Mouse (Mus musculus): ENCODE results near the gene Oscp1. TPM values are rescaled to one million over a fixed set of nuclear protein-coding genes. Genes with fewer than 3 reads are reported as not detected.

The Oscp1 gene
- 1.6 and 1.9 TPM in 2 replicates for polyA plus RNA-seq (2015; fragmentation: Nextera tagmentation; extraction: Ambion mirVana)

DNA sequence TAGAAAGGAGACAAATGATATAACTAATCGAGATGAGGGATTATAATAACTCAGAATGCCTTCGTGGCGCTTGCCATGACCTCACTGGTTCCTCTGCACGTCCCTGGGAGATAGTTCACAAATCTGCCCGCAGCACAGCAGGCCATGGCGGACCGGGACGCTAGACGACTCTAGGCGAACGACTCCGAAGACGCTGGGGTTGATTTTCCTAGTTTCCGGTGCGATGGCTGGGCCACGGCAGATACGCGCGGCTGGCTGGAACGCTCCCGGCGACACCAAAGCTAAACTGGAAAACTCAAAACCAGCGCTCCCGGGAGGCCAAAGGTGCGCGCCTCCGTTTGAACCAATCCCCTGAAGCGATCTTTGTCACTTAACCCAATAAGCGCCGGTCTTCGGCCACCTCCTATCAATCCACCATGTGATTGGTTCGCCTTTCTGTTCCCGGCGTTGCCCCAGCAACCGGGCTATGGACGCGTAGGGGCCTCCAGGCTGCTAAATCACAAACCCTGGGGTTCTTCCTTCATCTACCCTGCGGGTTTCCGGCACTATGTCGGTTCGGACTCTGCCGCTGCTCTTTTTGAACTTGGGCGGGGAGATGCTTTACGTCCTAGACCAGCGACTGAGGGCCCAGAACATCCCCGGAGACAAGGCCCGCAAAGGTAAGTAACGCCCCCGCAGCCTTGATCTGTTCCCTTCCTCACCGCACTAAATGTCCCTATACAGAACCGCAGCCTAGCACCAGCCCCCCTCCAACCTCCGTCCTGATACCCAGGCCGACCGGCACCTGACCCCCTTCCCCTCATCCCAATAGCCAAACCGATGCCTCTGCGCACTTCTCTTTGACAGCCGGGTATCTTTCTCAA, at the start of gene Oscp1:
Gene Oscp1 (plus strand): TSS at position 432 of the 863 bp plus-strand sequence.
- H3K4me3 ChIP-seq (replicated peaks), result peak within 1 kb of the TSS; percentile 81
- peak within 1 kb of the TSS; percentile 68 for H3K9ac ChIP-seq
- H3K36me3 ChIP-seq (replicated peaks), result peaks cover 33% of the 10 kb centered on the region
- peak; percentile 95 for ATAC-seq (ENCODE audit: insufficient read depth)
- peaks cover 34% of the 10 kb centered on the region for H3K4me1 ChIP-seq (replicated peaks)
- peak within 1 kb of the TSS; percentile 94 for H3K4me2 ChIP-seq
- no peaks in the 10 kb centered on the region for H3K9me3 ChIP-seq (replicated peaks)
- WGBS (ENCODE audit: insufficient replicate concordance), result under 1% methylated on average over 57 of the region's 57 CpGs
- H3K27ac ChIP-seq (replicated peaks), result peak within 1 kb of the TSS; percentile 86
- H3K27me3 ChIP-seq, result no peaks in the 10 kb centered on the region

DNA sequence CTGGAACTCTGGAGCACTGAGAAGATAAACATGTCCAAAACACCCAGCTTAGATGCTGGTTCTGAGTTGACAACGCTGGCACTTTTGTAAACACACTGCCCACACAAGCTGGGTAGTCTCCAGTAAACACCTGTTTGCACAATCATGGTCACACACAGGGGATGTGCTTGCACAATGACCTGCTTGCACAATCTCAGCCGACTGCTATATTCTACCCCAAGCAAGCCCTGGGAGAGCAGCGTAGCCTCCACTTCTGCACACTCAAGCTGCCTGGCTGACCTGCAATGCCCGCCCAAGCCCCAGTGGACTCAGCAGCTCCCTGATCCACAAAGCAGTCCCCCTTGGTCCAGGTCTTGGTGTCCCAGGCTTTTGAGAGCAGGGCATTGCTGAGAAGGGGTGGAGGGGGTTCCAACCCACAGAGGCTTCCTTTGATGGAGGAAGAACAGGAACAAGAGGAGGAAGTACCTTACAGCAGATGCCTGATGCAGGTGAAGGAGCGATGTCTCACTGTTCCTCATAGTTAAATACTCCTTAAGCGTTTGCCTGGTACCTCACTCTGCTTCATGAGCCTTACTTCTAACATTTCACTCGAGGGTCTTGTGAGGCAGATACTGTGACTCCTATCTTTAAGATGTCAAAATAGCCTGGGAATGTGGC, 40.6 kb upstream of the Oscp1 start:
- Histone ChIP-seq H3K36me3 (replicated peaks) (no peaks in the 10 kb centered on the region), H3K9me3 (replicated peaks) (no peaks in the 10 kb centered on the region), H3K9ac (no peak overlapping the region), H3K27me3 (no peaks in the 10 kb centered on the region), H3K4me1 (replicated peaks) (no peaks in the 10 kb centered on the region; the same call in 1 of the 2 replicates), H3K4me3 (replicated peaks) (no peak overlapping the region), H3K27ac (replicated peaks) (peak overlapping the region; percentile 55; the same call in 1 of the 2 replicates), H3K4me2 (no peak overlapping the region)
- WGBS (ENCODE audit: insufficient replicate concordance), result 54% methylated on average over 7 of the region's 7 CpGs
- ATAC-seq (ENCODE audit: insufficient read depth), result peak; percentile 43

DNA sequence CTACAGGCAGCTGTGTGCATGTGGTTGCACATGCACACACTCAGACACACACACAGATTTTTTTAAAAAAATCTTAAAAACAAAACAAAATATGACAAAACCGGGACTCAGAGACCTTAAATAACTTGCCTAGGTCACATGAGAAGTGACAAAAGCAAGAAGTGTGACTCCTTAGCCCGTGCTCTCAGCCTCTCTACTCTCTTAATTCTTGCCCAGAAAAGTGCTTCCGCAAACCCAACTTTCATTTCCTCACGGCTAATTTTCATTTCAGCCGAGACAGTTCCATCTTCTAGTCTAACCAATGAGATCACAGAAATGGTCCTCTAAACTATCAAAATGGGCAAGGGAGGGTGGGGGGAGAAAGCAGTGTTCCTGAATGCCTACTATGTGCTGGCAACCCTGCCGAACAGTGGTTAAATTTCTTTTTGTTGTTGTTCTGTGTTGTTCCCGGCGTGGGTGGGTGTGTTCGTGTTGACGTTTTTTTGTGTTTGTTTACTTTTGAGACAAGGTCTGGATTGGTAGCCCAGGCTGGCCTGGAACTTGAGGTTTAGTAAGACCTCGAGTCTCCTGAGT, 39.3 kb upstream of the Oscp1 start:
- H3K36me3 ChIP-seq (replicated peaks), result no peaks in the 10 kb centered on the region
- H3K4me1 ChIP-seq (replicated peaks), result no peaks in the 10 kb centered on the region; the same call in 1 of the 2 replicates
- no peak overlapping the region for H3K4me2 ChIP-seq
- H3K9ac ChIP-seq, result no peak overlapping the region
- no peak overlapping the region for H3K4me3 ChIP-seq (replicated peaks)
- 55% methylated on average over 11 of the region's 11 CpGs for WGBS (ENCODE audit: insufficient replicate concordance)
- no peak for ATAC-seq (ENCODE audit: insufficient read depth)
- H3K27ac ChIP-seq (replicated peaks), result peak overlapping the region; percentile 20; the same call in 1 of the 2 replicates
- no peaks in the 10 kb centered on the region for H3K9me3 ChIP-seq (replicated peaks)
- H3K27me3 ChIP-seq, result no peaks in the 10 kb centered on the region

DNA sequence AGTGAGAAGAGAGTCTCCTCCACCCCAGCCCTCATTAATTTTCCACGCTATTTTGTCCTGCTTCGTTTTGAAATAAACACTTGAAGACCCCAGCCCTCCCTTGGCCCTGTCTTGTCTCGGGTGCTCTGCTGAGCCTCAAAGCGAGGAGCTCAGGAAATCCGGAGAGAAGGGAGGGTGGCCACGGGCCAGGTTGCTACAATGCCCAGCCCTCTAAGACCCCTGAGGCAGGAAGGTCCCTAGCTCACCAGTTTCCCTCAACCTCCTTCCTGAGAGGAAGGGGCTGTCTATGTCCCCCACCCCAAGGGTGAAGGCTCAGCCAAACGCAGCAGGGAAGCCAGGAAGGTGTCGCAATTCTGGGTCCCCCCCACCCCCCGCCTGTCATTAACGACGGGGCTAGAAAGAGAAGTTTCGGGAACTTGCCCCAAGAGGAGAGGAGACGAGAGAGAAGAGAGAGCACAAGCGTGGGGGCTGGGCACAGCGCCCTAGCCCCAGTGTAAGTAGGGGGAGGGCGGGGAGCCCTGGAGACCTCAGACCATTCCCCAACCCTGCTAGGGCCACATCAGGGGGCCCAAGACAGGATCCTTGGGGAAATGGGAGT, 34.0 kb upstream of the Oscp1 start, which contains the start of gene Csf3r:
Gene Csf3r (plus strand): TSS at position 248 of the 598 bp plus-strand sequence.
- peak within 1 kb of the TSS; percentile 37 for H3K4me3 ChIP-seq (replicated peaks)
- H3K27ac ChIP-seq (replicated peaks), result peak within 1 kb of the TSS; percentile 51; the same call in 1 of the 2 replicates
- H3K36me3 ChIP-seq (replicated peaks), result no peaks in the 10 kb centered on the region
- no peaks in the 10 kb centered on the region for H3K9me3 ChIP-seq (replicated peaks)
- peak within 1 kb of the TSS; percentile 23 for H3K4me2 ChIP-seq
- H3K27me3 ChIP-seq, result peaks cover 6% of the 10 kb centered on the region; the same call in 1 of the 2 replicates
- H3K4me1 ChIP-seq (replicated peaks), result 0 out of 2 replicates have a peak, but pooled peaks cover 12% of the 10 kb centered on the region
- WGBS (ENCODE audit: insufficient replicate concordance), result 14% methylated on average over 15 of the region's 16 CpGs
- no peak within 1 kb of the TSS for H3K9ac ChIP-seq
- peak; percentile 28; the same call in 1 of the 2 replicates for ATAC-seq (ENCODE audit: insufficient read depth)

DNA sequence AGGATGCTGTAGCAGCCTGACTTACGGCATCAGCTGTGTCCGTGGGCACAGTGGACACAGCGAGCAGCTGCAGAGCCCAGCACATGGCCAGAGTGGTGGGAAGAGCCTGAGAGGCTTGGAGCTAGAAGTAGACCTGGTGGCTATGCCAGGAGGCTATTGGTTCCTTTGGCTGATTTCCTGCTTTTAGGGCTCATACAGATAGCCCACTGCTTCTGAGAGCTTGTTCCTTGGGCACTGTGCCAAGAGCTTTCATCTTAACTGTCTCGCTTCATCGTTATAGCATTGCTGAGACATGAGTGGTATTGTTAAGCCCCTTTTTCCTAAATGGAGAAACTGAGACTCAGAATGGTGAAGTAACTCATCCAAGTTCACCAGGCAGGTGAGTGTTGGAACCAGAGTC, 32.6 kb upstream of the Oscp1 start:
- Histone ChIP-seq H3K27ac (replicated peaks) (no peak overlapping the region), H3K4me1 (replicated peaks) (peaks cover 20% of the 10 kb centered on the region; the same call in 1 of the 2 replicates), H3K9me3 (replicated peaks) (no peaks in the 10 kb centered on the region), H3K36me3 (replicated peaks) (no peaks in the 10 kb centered on the region), H3K4me3 (replicated peaks) (peak overlapping the region; percentile 37), H3K9ac (no peak overlapping the region), H3K4me2 (peak overlapping the region; percentile 23), H3K27me3 (peaks cover 6% of the 10 kb centered on the region; the same call in 1 of the 2 replicates)
- no peak for ATAC-seq (ENCODE audit: insufficient read depth)
- WGBS (ENCODE audit: insufficient replicate concordance), result 55% methylated on average over 5 of the region's 5 CpGs

DNA sequence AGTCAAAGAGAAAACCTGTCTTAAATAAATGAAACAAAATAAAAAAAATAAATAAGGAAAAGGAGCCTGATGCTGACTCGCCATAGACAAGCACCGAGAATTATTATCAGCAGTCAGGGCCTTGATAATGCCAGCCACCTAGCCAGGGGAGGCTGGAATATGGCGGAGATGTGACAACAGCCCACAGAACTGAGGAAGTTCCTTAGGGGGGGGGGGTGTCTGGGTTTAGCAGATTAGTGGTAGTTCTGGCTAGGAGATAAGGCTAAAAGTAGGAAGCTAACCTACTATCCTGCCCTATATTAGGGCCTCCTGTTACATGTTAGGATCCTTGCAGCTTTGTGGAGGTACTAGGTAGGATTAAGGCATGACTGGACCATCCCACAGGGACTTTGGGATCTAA, 30.4 kb upstream of the Oscp1 start:
- Histone ChIP-seq H3K36me3 (replicated peaks) (no peaks in the 10 kb centered on the region), H3K4me1 (replicated peaks) (peaks cover 20% of the 10 kb centered on the region; the same call in 1 of the 2 replicates), H3K27ac (replicated peaks) (no peak overlapping the region), H3K9ac (no peak overlapping the region), H3K27me3 (peaks cover 6% of the 10 kb centered on the region; the same call in 1 of the 2 replicates), H3K9me3 (replicated peaks) (no peaks in the 10 kb centered on the region), H3K4me3 (replicated peaks) (no peak overlapping the region), H3K4me2 (no peak overlapping the region)
- WGBS (ENCODE audit: insufficient replicate concordance), result 23% methylated on average over 3 of the region's 3 CpGs
- ATAC-seq (ENCODE audit: insufficient read depth), result no peak

DNA sequence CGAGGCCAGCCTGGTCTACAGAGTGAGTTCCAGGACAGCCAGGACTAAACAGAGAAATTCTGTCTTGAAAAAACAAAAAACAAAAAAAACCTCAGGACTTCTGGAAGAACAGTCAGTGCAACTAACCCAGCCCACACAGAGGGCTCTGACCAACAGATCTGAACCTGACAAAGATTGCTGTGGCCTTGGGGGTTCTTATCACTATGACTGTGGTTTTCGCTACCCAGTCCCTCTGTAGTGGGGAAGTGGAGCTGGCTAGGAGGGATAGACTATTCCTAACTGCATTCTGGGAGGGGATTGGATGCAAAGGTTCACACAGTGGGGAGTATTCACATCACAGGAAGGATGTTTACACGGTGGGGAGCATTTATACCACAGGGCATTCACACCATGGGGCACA, 29.3 kb upstream of the Oscp1 start:
- ATAC-seq (ENCODE audit: insufficient read depth), result no peak
- Histone ChIP-seq H3K9ac (no peak overlapping the region), H3K4me2 (no peak overlapping the region), H3K27ac (replicated peaks) (no peak overlapping the region), H3K4me3 (replicated peaks) (no peak overlapping the region), H3K36me3 (replicated peaks) (no peaks in the 10 kb centered on the region), H3K4me1 (replicated peaks) (peaks cover 20% of the 10 kb centered on the region; the same call in 1 of the 2 replicates), H3K27me3 (peaks cover 6% of the 10 kb centered on the region; the same call in 1 of the 2 replicates), H3K9me3 (replicated peaks) (no peaks in the 10 kb centered on the region)
- WGBS (ENCODE audit: insufficient replicate concordance), result 25% methylated on average over 3 of the region's 3 CpGs

DNA sequence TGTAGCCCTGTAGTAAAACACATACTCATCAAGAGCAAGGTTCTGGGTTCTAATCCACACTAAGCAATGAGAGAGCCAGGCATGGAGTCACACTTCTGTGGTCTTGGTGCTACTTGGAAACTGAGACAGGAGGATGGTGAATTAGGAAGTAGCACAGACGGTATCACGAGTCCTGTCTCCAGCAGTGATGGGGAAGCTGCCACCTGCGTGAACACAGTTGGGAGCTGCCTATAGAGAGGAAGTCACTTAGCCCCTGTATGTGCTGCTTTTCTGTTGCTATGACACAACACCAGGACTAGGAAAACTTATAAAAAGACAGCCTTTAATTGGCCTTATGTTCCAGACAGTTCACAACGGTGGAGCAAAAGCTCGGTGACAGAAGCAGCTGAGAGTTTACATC, 27.7 kb upstream of the Oscp1 start:
- Histone ChIP-seq H3K4me2 (no peak overlapping the region), H3K4me3 (replicated peaks) (no peak overlapping the region), H3K9ac (no peak overlapping the region), H3K9me3 (replicated peaks) (no peaks in the 10 kb centered on the region), H3K27me3 (no peaks in the 10 kb centered on the region), H3K4me1 (replicated peaks) (peaks cover 20% of the 10 kb centered on the region; the same call in 1 of the 2 replicates), H3K36me3 (replicated peaks) (no peaks in the 10 kb centered on the region), H3K27ac (replicated peaks) (no peak overlapping the region)
- 37% methylated on average over 5 of the region's 5 CpGs for WGBS (ENCODE audit: insufficient replicate concordance)
- ATAC-seq (ENCODE audit: insufficient read depth), result no peak

DNA sequence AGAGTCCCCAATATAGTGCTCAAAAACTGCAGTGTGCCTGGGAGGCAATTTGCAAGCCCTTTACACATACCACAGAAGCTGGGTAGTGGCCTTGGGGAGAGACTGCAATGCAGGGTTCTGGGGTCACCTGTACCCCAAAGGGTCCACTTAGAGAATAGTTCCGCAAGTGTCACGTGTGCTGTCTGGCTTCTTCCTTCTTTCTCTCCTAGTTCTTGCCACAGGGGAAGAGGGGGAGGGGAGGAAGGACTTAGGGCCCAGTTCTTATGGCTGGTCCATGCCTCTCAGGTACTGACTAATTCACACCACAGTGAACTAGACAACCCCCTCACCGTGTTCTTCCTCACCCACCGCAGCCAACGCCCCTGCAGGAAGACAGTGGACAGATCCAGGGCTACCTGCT, 23.0 kb upstream of the Oscp1 start:
- ATAC-seq (ENCODE audit: insufficient read depth), result no peak
- Histone ChIP-seq H3K4me1 (replicated peaks) (no peaks in the 10 kb centered on the region), H3K27ac (replicated peaks) (no peak overlapping the region), H3K36me3 (replicated peaks) (no peaks in the 10 kb centered on the region), H3K9ac (no peak overlapping the region), H3K27me3 (no peaks in the 10 kb centered on the region), H3K9me3 (replicated peaks) (no peaks in the 10 kb centered on the region), H3K4me3 (replicated peaks) (no peak overlapping the region), H3K4me2 (no peak overlapping the region)
- WGBS (ENCODE audit: insufficient replicate concordance), result 70% methylated on average over 5 of the region's 5 CpGs

DNA sequence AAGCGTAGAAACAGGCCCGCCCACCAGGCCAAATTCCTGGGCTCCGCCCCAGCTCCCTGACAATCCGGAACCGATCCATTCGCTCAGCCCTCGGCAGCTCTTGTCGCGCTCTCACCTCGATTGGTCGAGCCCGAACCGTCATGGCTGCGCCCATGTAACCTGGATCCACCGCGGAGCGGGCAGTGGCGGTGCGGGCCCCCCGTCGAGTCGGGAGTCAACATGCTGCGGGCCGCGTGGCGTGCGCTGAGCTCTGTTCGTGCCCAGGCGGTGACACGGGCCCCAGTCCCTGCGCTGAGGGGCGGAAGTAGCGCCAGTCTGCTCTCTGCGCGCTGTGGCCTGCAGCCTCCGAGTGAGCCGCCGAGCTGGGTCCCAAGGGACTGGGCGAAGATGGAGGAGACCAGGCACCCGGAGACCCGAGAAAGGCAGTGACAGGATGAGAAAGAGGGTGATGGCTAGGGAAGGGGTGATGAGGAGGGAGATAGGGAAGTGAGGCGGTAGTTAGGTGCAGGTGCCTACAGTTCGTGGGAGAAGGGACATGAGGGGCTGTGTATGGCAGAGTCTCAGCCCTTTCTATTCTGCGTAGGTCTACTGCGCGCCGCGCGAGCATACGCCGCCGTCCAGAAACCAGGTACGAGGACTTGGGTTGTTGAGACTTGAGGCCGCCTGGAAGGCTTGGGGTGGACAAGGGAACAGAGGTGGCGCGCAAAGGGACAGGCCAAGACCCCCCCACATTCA, 11.3 kb upstream of the Oscp1 start, which contains the start of gene Mrps15:
Gene Mrps15 (plus strand): TSS at position 75 of the 735 bp plus-strand sequence.
- H3K9me3 ChIP-seq (replicated peaks), result no peaks in the 10 kb centered on the region
- H3K27me3 ChIP-seq, result no peaks in the 10 kb centered on the region
- H3K4me3 ChIP-seq (replicated peaks), result peak within 1 kb of the TSS; percentile 69
- H3K4me1 ChIP-seq (replicated peaks), result peaks cover 21% of the 10 kb centered on the region
- H3K36me3 ChIP-seq (replicated peaks), result peaks cover 22% of the 10 kb centered on the region
- WGBS (ENCODE audit: insufficient replicate concordance), result under 1% methylated on average over 56 of the region's 56 CpGs
- peak within 1 kb of the TSS; percentile 66 for H3K27ac ChIP-seq (replicated peaks)
- peak within 1 kb of the TSS; percentile 75 for H3K9ac ChIP-seq
- peak within 1 kb of the TSS; percentile 87 for H3K4me2 ChIP-seq
- ATAC-seq (ENCODE audit: insufficient read depth), result peak; percentile 89

Measured in liver, embryonic 15.5 days (tissue).